Mouse (Mus musculus) ES-Bruce4 (cell line): ENCODE data around the gene Hpn. TPM values are rescaled to one million over a fixed set of nuclear protein-coding genes. Genes with fewer than 3 reads are reported as not detected.

ENCODE experiments used
- H3K27ac ChIP-seq: 2 replicates; pipeline ENCODE4 v1.5.1; 2012; ENCODE audit warnings: low read length, inconsistent platforms; ENCODE audit not compliant: insufficient read depth
- H3K27me3 ChIP-seq: 2 replicates; pipeline ENCODE4 v1.6.1; 2012; ENCODE audit warnings: mild to moderate bottlenecking, low read length, inconsistent platforms; ENCODE audit not compliant: control insufficient read depth, poor library complexity, insufficient read depth, severe bottlenecking
- H3K36me3 ChIP-seq: 2 replicates; pipeline ENCODE4 v1.6.1; 2012; ENCODE audit warnings: inconsistent platforms, mild to moderate bottlenecking, low read length, moderate library complexity; ENCODE audit not compliant: control insufficient read depth, poor library complexity, insufficient read depth, severe bottlenecking
- H3K4me1 ChIP-seq: one replicate; pipeline ENCODE4 v1.8.1; 2011; ENCODE audit warnings: low read length; ENCODE audit not compliant: control insufficient read depth, insufficient read depth
- H3K4me3 ChIP-seq: 2 replicates; pipeline ENCODE4 v1.5.1; 2011; ENCODE audit warnings: low read depth, mild to moderate bottlenecking, low read length
- H3K9ac ChIP-seq: 2 replicates; pipeline ENCODE4 v1.6.1; 2012; ENCODE audit warnings: low read depth, mild to moderate bottlenecking, inconsistent platforms; ENCODE audit not compliant: poor library complexity, severe bottlenecking
- H3K9me3 ChIP-seq: replicated peaks from 2 replicates; pipeline ENCODE4 v1.6.1; 2012; ENCODE audit warnings: mild to moderate bottlenecking, low read length, inconsistent platforms; ENCODE audit not compliant: control insufficient read depth, poor library complexity, insufficient read depth, severe bottlenecking
- CTCF ChIP-seq: IDR thresholded peaks from one replicate; pipeline ENCODE4 v1.8.1; 2011; ENCODE audit warnings: low read depth, low read length
- EP300 ChIP-seq: IDR thresholded peaks from 2 replicates; pipeline ENCODE4 v1.6.1; 2011; ENCODE audit warnings: low read depth, low read length; ENCODE audit not compliant: insufficient read depth
- POLR2A ChIP-seq: IDR thresholded peaks from one replicate; pipeline ENCODE4 v1.8.1; 2011; ENCODE audit warnings: low read length; ENCODE audit not compliant: insufficient read depth
- polyA plus RNA-seq: library from polyadenylated mRNA; stranded (reverse); fragments of >200 nt; gene quantifications from 2 replicates; pipeline ENCODE4 v1.2.4, GENCODE M21; 2011; ENCODE audit warnings: low read depth; ENCODE audit not compliant: missing spikeins, insufficient read depth, insufficient read length

Hpn gene
- polyA plus RNA-seq, 1 experiment, result 28.7 TPM

DNA sequence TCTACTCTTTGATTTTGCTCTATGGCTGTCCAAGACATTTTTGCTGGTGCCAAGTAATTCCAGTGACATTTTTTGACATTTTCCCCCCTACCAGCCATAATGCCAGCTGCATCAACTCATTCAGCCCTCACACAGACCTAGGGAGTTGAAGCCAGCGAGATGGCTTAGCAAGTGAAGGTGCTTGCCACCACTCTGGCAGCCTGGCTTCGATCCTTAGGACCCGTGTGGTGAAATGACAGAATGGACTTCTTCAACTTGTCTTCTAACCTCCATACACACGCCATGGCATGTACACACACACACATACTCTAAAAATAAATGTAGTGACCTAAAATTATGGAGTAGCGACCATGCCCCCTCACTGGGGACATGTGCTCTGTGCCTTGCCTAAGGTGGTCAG, 9.3 kb upstream of the Hpn start:
- Histone ChIP-seq H3K4me3 (no peak overlapping the region), H3K27me3 (peaks cover 5% of the 10 kb centered on the region), H3K9ac (no peak overlapping the region), H3K4me1 (no peaks in the 10 kb centered on the region), H3K36me3 (0 out of 2 replicates have a peak, but pooled peaks cover 2% of the 10 kb centered on the region), H3K9me3 (no peaks in the 10 kb centered on the region), H3K27ac (no peak overlapping the region)
- no peak for TF ChIP-seq EP300
- TF ChIP-seq CTCF, result no peak
- no peak for TF ChIP-seq POLR2A

DNA sequence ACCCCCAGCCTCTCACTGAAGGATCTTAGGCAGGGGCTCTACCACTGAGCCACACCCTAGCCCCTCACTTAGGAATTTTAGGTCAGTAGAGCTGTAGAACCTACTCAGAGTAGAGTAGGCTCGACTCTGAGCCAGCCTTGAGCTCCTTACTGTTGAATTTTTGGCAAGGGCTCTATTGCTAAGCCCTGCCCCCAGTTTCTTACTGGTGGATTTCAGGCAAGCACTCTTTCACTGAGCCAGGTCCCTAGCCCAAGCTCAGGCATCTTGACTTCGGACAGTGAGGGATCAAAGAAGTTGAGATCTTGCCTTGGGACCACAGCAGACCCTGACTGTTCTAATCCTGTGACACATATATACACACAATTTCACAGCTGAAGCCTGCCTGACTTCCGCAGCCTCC, 8.6 kb upstream of the Hpn start:
- Histone ChIP-seq H3K9me3 (no peaks in the 10 kb centered on the region), H3K4me3 (no peak overlapping the region), H3K9ac (no peak overlapping the region), H3K27ac (no peak overlapping the region), H3K27me3 (peaks cover 5% of the 10 kb centered on the region), H3K4me1 (no peaks in the 10 kb centered on the region), H3K36me3 (no peaks in the 10 kb centered on the region)
- TF ChIP-seq EP300, result no peak

GRCm38 (mm10) chr7:31122641-31123631, 7.8 kb upstream of the Hpn start:
- no peak overlapping the region for H3K9ac ChIP-seq
- H3K36me3 ChIP-seq, result no peaks in the 10 kb centered on the region
- no peaks in the 10 kb centered on the region for H3K4me1 ChIP-seq
- H3K27me3 ChIP-seq, result peaks cover 5% of the 10 kb centered on the region
- no peak overlapping the region for H3K4me3 ChIP-seq
- no peak overlapping the region for H3K27ac ChIP-seq
- TF ChIP-seq EP300, result no peak
- no peak for TF ChIP-seq POLR2A
- no peak for TF ChIP-seq CTCF
- no peaks in the 10 kb centered on the region for H3K9me3 ChIP-seq

- Histone ChIP-seq H3K27me3 (no peaks in the 10 kb centered on the region), H3K36me3 (no peaks in the 10 kb centered on the region), H3K9me3 (no peaks in the 10 kb centered on the region), H3K4me3 (no peak overlapping the region), H3K27ac (no peak overlapping the region), H3K9ac (no peak overlapping the region), H3K4me1 (no peaks in the 10 kb centered on the region)
- TF ChIP-seq CTCF (no peak), EP300 (no peak), POLR2A (no peak)
Observed at GRCm38 (mm10) chr7:31119556-31119955, 4.5 kb upstream of the Hpn start.

DNA sequence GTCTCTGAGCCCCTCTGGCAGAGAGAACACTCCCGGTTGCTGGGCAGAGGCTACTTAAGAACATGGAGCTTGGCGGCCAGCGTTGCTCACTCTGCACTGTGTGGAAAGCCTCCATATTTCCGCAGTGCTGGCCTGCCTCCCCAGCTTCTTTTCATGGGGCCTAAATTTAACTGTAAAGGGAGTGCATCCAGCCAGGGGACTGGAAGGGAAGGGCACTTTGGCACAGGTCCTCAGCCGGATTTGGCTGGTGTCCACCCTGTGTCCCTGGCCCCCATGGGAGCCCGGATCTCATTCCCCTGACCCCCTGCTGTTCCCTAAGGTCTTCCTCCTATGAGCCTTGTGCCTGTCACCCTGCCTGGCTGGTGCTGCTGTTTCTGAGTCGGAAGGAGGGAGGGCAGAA, 3.4 kb upstream of the Hpn start:
- Histone ChIP-seq H3K9ac (no peak overlapping the region), H3K36me3 (no peaks in the 10 kb centered on the region), H3K4me1 (no peaks in the 10 kb centered on the region), H3K27me3 (no peaks in the 10 kb centered on the region), H3K4me3 (no peak overlapping the region), H3K9me3 (no peaks in the 10 kb centered on the region), H3K27ac (no peak overlapping the region)
- TF ChIP-seq CTCF (no peak), EP300 (no peak)

DNA sequence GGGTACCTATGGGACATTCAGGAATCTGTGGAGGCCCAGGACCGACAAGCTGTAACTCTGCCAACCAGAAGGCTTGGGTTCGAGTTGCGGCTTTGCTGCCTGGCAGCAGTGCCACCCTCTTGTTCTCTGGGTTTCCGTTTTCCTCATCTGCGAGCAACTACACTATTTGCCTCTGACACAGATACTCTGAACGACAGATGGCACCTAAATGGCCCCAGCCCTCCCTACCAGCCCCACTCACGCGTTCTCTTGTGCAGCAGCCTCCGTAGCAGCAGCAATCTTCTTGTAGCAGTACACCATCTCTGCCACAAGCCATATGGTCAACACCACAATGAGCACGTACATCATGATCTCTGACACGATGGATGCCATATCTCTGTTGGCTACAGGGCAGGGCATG, 2.4 kb upstream of the Hpn start:
- Histone ChIP-seq H3K4me3 (peak overlapping the region; percentile 2), H3K27ac (no peak overlapping the region), H3K9ac (peak overlapping the region; percentile 75; the same call in 1 of the 2 replicates), H3K36me3 (no peaks in the 10 kb centered on the region), H3K9me3 (no peaks in the 10 kb centered on the region), H3K27me3 (no peaks in the 10 kb centered on the region), H3K4me1 (no peaks in the 10 kb centered on the region)
- no peak for TF ChIP-seq EP300
- TF ChIP-seq CTCF, result no peak
- TF ChIP-seq POLR2A, result no peak
